Mouse (Mus musculus) thymus, postnatal 10 days (tissue): ENCODE measurements around the gene Nrxn3.

Experiments used
- DNase-seq, 2 experiments: peaks; one replicate each; pipeline ENCODE4 v3.0.0; 2021; ENCODE audit warnings: low spot score in 2 of 2

Gene Nrxn3

DNA sequence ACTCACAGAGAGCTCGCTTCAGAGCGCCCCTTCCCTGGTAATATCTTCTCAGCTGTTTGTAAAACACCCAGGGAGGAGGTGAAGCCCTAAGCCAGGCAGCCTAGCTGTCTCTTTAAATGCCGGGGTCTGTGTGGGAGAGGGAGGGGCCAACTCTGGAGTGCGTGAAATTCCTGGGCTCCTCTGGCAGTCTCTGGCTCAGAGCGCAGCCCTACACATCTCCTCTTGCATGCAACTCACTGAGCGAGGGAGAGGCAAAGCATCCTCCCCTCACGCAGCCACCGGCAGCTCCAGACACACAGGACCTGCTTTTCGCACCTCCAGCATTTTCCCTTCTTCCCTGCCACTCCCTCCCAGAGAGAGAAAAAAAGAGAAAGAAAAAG, at the start of gene Nrxn3:
Gene Nrxn3, plus strand, starts transcription at position 186 of the 380 bp plus-strand sequence.
- no peak for DNase-seq

- no peak for DNase-seq
These were observed 18.4 kb upstream of the Nrxn3 start for GRCm38 (mm10) chr12:88704159-88704846.

DNA sequence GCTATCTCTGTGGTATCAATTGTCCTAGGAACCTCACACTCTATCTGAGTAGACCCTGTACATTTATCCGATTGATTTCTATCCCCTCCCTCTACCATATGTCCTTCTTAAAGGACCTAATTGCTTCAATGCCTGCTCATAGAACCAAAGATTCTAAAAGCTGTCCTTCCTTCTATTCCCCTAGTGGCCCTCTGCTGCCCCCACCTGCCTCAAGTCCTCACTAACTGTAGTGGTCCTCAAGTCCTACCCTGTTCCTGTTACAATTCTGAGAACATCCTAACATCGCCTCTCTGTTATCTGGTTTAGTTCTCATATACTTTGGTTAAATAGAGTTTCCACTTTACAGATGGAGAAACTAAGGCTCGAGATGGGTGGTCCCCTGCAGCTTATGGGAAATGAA, 16.7 kb upstream of the Nrxn3 start:
- DNase-seq = no peak

- no peak for DNase-seq
These were observed 14.9 kb upstream of the Nrxn3 start for GRCm38 (mm10) chr12:88707786-88708185.

- DNase-seq = peak in 1 of 2 experiments; percentile 22
These were observed 13.5 kb upstream of the Nrxn3 start for GRCm38 (mm10) chr12:88709223-88709622.

- DNase-seq = no peak
These were observed 9.2 kb upstream of the Nrxn3 start for GRCm38 (mm10) chr12:88713456-88713855.

- no peak for DNase-seq
These were observed 515 bp upstream of the Nrxn3 start for GRCm38 (mm10) chr12:88722031-88722690.

DNA sequence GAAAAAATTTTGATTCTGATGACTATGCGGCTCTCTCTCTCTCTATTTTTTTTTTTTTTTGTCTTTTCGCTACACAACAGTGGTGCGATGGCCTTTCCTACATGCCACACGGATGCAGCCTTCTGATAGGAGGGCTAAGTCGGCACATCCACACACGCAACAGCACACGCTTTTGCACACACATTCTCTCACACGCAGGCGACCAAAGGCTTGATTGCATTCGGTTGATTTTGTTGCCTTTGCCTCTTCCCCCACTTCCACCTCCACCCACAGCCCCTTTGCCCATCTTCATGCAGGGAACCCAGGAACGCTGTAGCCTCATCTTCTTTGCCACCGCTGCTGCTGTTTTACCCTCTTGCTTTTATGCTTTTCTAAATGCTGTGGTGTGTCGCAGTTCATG, 3.6 kb downstream of the Nrxn3 start:
- no peak for DNase-seq

- DNase-seq = no peak
These were observed 4.1 kb downstream of the Nrxn3 start for GRCm38 (mm10) chr12:88726755-88727154.

DNA sequence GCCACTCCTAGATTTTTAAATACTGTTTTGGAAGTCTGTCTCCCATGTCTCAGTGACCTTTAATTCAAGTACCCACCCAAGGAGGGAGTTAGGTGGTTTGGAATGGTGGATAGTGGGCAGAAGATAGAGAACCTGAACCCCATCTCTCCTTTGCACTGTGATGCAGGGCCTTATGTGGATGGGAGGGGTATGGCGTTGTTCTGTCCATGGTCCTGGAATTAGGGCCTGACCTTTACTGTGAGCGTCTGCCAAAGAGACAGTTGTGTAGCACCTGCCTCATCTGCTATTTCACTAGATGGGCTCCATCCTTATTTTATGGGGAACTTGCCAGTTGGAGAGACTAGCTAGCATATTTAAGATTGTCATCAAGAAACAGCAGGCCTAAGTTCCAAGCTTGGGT, 8.0 kb downstream of the Nrxn3 start:
- no peak for DNase-seq

- no peak for DNase-seq
These were observed 12.4 kb downstream of the Nrxn3 start for GRCm38 (mm10) chr12:88735045-88735444.

- DNase-seq = no peak
These were observed 14.4 kb downstream of the Nrxn3 start for GRCm38 (mm10) chr12:88737081-88737480.

DNA sequence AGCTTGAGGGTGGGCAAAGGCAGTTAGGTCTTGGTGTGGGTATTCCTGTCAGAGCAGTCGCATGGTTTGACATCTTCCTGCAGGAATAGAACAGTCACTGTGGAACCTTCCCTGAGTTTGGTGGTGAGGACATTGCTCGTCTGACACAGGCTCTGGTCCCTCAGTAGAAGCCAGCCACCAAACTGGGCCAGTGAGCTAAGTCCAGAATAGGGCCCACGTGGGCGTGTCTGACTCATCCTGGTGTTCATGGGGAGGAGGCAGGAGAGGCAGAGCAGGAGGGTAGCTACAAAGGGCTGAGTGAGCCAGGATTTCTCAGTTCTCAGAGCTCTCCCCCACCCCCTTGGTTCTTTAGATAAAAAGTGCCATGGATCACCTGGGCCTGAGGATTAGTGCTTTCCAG, 15.9 kb downstream of the Nrxn3 start:
- no peak for DNase-seq

DNA sequence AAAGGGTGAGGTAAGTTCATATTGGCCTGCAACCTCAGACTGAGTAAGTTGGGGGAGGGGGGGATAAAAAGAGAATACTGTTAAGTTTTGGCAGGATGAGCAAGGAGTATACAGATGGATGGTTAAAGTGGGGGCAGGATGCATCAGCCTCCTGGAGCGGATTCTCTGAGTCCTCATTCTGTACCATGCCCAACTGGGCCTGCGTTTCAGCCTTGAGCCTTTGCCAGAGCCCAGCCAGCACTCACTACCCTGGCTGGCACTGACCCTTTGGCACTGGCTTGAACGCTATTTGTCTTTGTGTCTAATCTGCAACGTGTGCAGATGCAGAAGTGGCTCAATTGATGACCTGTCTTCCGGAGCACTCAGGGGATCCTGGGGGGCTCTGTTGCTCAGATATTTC, 24.1 kb downstream of the Nrxn3 start:
- DNase-seq = no peak

DNA sequence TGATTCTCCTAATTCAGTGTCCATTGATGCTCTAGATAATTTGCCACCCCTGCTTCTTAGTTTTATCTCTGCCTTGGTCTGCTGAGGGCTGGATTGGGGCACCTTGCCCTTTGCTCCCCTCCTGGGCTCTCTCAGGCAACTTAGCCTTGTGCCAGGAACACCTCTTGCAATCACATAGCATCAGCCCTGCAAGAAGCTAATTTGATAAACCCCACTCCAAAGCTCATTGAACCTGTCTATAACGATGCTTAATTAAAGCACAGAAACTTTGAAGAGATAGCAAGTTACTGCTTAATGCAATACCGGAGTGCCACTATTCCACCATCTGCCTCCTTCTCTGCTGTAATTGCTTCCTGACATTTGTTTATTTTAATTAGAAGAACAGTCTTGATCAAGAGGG, 42.1 kb downstream of the Nrxn3 start:
- no peak for DNase-seq

GRCm38 (mm10) chr12:88774666-88775065, 52.0 kb downstream of the Nrxn3 start:
- no peak for DNase-seq

GRCm38 (mm10) chr12:88778036-88778435, 55.4 kb downstream of the Nrxn3 start:
- no peak for DNase-seq

DNA sequence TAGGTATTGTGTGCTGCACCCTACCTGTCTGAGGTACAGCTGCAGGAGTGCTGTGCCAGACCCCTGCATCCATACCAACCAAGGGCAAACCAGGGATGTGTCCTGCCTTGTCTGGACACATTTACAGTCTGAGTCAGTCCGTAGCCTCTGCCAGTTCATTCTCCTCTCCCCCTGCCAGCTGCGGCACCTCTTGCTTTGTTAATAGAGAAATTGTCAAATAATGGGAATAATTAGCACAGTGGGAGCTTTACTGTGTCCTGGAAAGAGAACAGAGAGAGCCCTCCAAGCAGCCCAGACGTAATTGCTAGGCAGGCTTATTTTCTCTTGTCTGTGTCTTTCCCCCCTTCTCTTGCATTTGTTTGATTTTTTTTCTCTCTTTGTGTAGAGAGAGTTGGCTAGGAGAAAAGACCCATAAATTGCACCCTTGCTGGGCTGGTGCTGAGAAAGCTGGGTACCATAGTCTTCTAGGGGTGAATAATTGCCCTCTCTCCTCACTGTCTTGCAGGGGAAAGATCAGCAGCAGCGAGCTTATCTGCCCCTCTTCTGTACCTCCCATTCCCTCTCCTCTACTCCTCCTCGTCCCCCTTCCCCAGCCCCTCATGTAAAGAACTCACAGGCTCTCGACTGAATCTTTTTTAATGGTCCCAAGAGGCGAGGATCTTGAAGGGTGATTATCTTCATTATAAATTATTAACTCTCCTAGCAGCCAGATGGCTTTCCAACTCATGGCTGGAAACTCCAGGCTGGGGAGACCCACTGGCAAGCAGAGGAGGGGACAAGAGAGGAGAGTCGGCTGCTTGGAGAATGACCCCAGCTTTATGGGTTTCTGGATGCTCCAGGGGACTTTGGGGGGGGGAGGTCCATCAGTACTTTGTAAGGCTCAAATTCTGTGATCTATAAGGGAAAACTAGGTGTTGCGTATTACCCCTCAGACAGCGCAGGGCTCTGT, 61.8 kb downstream of the Nrxn3 start:
- no peak for DNase-seq

DNA sequence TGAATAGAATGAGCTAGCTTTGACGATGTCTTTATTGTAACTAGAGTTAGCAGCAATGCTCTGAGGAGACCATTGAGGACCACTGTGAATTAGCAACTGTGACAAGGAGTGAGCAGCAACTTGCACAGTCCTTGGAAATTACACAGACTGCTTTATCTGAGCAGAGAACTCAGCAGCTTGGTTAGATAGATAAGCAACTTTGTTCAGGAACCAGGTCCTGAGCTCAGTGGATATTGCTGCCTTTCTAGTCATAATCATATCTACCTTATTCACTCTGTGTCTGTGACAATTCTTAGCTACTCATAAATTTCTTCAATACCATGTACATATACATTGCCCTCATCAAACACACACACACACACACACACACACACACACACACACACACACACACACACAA, 70.6 kb downstream of the Nrxn3 start:
- DNase-seq = no peak

GRCm38 (mm10) chr12:88800990-88801655, 78.4 kb downstream of the Nrxn3 start:
- no peak for DNase-seq

GRCm38 (mm10) chr12:88801656-88802007, 79.0 kb downstream of the Nrxn3 start:
- no peak for DNase-seq

GRCm38 (mm10) chr12:88808947-88809346, 86.3 kb downstream of the Nrxn3 start:
- no peak for DNase-seq
